9 mouse cellular contexts compared by ENCODE assay signal in the genomic region with DNA sequence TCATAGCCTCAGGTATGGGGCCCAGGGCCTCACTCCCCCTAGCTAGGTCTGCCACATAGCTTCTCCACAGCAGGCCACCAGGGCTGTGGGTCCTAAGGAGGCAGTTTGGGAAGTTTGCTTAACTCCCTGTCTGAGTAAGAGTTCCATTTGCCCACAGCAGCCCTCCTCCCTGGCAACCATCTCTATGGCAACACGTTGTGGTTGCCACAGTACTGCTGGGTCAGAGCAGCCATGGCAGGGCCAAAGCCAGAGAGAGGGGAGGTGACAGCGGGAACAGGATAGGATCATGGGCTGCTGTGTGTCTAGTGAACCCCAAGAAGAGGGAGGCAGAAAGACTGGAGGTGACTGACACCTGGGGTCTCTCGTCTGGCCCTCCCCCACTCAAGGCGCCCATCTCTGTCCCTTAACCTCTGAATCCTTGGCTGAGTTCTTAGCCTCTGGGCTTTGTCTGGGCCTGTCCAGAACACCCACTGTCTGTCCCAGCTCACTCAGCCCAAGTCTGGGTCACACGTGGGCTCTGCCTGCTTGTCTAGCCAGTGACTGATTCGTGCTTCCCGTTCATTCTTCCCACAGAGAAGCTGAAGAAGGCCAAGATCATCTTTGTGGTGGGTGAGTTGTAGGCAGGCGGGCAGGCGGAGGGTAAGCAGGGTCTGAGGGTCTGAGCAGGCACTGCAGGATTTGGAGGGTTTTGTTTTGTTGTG. TPM values are rescaled to one million over a fixed set of nuclear protein-coding genes. Genes with fewer than 3 reads are reported as not detected.
DNase-seq lines count a peak whose midpoint lies in the region; ATAC-seq lines count a peak whose summit lies in the region.
"Had no signal": no experiment of that assay in that cellular context is flagged by ENCODE, and none has a peak within 500 bp of the region (broad histone marks: within the 10 kb centered on the region; RNA-seq: fewer than 3 reads in every experiment).

No protein-coding gene starts in this region.

- DNase-seq in adrenal gland, postnatal 36 days: peak; percentile 60 to 67
- DNase-seq in gonadal fat pad, adult 2 months (ENCODE audit: low read depth): peak; percentile 44
- peak; percentile 68 for DNase-seq in kidney, postnatal 14 days
- DNase-seq in natural killer cell, adult 2 months (ENCODE audit: low spot score in 2 of 2): no peak

- no peak for ATAC-seq in megakaryocyte, adult 5-6 weeks (ENCODE audit: poor library complexity, severe bottlenecking)
- ATAC-seq in midbrain, embryonic 13.5 days: peak; percentile 62

- H3K36me3 ChIP-seq in megakaryocyte, embryonic 14.5 days (replicated peaks; ENCODE audit: low read length): peaks cover 34% of the 10 kb centered on the region
- H3K36me3 ChIP-seq in midbrain, embryonic 13.5 days: peaks cover 10% of the 10 kb centered on the region; the same call in 1 of the 2 replicates

- H3K9me3 ChIP-seq in megakaryocyte, embryonic 14.5 days: no peaks in the 10 kb centered on the region
- H3K9me3 ChIP-seq in midbrain, embryonic 13.5 days: no peaks in the 10 kb centered on the region

- peak overlapping the region; percentile 85 for H3K4me3 ChIP-seq in megakaryocyte, embryonic 14.5 days (replicated peaks)
- H3K4me3 ChIP-seq in midbrain, embryonic 13.5 days (replicated peaks): 0 out of 2 replicates have a peak overlapping the region, but pooled peaks have one; percentile 1
- H3K4me3 ChIP-seq: erythroblast, embryonic 14.5 days had no signal

- H3K9ac ChIP-seq in midbrain, embryonic 13.5 days (replicated peaks): peak overlapping the region; percentile 39

- 24% methylated on average over 9 of the region's 9 CpGs for WGBS in midbrain, embryonic 13.5 days

- H3K27me3 ChIP-seq in megakaryocyte, embryonic 14.5 days (replicated peaks): peaks cover 2% of the 10 kb centered on the region
- no peaks in the 10 kb centered on the region for H3K27me3 ChIP-seq in midbrain, embryonic 13.5 days

- H3K27ac ChIP-seq in midbrain, embryonic 13.5 days: peak overlapping the region; percentile 68

- H3K4me1 ChIP-seq in megakaryocyte, embryonic 14.5 days: peaks cover 100% of the 10 kb centered on the region
- peaks cover 67% of the 10 kb centered on the region for H3K4me1 ChIP-seq in midbrain, embryonic 13.5 days (replicated peaks)

- H3K4me2 ChIP-seq in midbrain, embryonic 13.5 days (replicated peaks): peak overlapping the region; percentile 37

RNA-seq across cellular contexts. Expression of a gene that starts 7.9 kb away (rescaled TPM):
- polyA plus RNA-seq in megakaryocyte, embryonic 14.5 days (2012; ENCODE audit: insufficient read depth, low replicate concordance): 11.0 and 12.2 TPM in 2 replicates
- total RNA-seq in megakaryocyte, adult 5-6 weeks (2015): not detected in 2 replicates
- not detected in 2 replicates for total RNA-seq in megakaryocyte, adult 5-6 weeks (2017)
- total RNA-seq in adrenal gland, postnatal 36 days (2021): 10 to 100 TPM; 49.4 to 50.0 TPM
- 25.9 and 35.2 TPM in 2 replicates for polyA plus RNA-seq in gonadal fat pad, adult 2 months (2012; rRNA removed)
- 62.5 and 62.9 TPM in 2 replicates for polyA plus RNA-seq in midbrain, embryonic 13.5 days (2015; fragmentation: Nextera tagmentation; extraction: Ambion mirVana)
- total RNA-seq: neutrophil, adult 5-6 weeks had no signal

RNA-seq across cellular contexts. Expression of a gene that starts 17.0 kb away (rescaled TPM):
- 90.6 and 227 TPM in 2 replicates for polyA plus RNA-seq in megakaryocyte, embryonic 14.5 days (2012; ENCODE audit: insufficient read depth, low replicate concordance)
- total RNA-seq in megakaryocyte, adult 5-6 weeks (2015): 6.3 and 7.9 TPM in 2 replicates
- 2.0 and 2.2 TPM in 2 replicates for total RNA-seq in megakaryocyte, adult 5-6 weeks (2017)
- 10 to 100 TPM; 96.0 to 97.8 TPM for total RNA-seq in adrenal gland, postnatal 36 days (2021)
- 109 TPM in 2 replicates for polyA plus RNA-seq in gonadal fat pad, adult 2 months (2012; rRNA removed)
- polyA plus RNA-seq in midbrain, embryonic 13.5 days (2015; fragmentation: Nextera tagmentation; extraction: Ambion mirVana): 22.0 and 24.8 TPM in 2 replicates
- total RNA-seq: neutrophil, adult 5-6 weeks had no signal

RNA-seq across cellular contexts. Expression of a gene that starts 29.9 kb away (rescaled TPM):
- polyA plus RNA-seq in megakaryocyte, embryonic 14.5 days (2012; ENCODE audit: insufficient read depth, low replicate concordance): 36.4 and 40.9 TPM in 2 replicates
- 8.2 and 8.6 TPM in 2 replicates for total RNA-seq in megakaryocyte, adult 5-6 weeks (2015)
- total RNA-seq in megakaryocyte, adult 5-6 weeks (2017): 13.1 and 13.3 TPM in 2 replicates
- 10 to 100 TPM; 38.3 to 58.1 TPM for total RNA-seq in adrenal gland, postnatal 36 days (2021)
- 44.6 and 46.1 TPM in 2 replicates for polyA plus RNA-seq in gonadal fat pad, adult 2 months (2012; rRNA removed)
- polyA plus RNA-seq in midbrain, embryonic 13.5 days (2015; fragmentation: Nextera tagmentation; extraction: Ambion mirVana): 10.1 and 11.3 TPM in 2 replicates

RNA-seq across cellular contexts. Expression of a gene that starts 42.5 kb away (rescaled TPM):
- polyA plus RNA-seq in megakaryocyte, embryonic 14.5 days (2012; ENCODE audit: insufficient read depth, low replicate concordance): 16.3 and 18.9 TPM in 2 replicates
- total RNA-seq in megakaryocyte, adult 5-6 weeks (2015): 5.8 and 9.2 TPM in 2 replicates
- 8.6 and 12.1 TPM in 2 replicates for total RNA-seq in megakaryocyte, adult 5-6 weeks (2017)
- total RNA-seq in adrenal gland, postnatal 36 days (2021): 10 to 100 TPM in 1 of 2 experiments, 1 to 10 TPM in 1; 7.9 to 11.0 TPM
- polyA plus RNA-seq in gonadal fat pad, adult 2 months (2012; rRNA removed): 40.7 and 48.2 TPM in 2 replicates
- 15.2 and 16.3 TPM in 2 replicates for polyA plus RNA-seq in midbrain, embryonic 13.5 days (2015; fragmentation: Nextera tagmentation; extraction: Ambion mirVana)

RNA-seq across cellular contexts. Expression of a gene that starts 53.9 kb away (rescaled TPM):
- polyA plus RNA-seq in megakaryocyte, embryonic 14.5 days (2012; ENCODE audit: insufficient read depth, low replicate concordance): not detected in 2 replicates
- total RNA-seq in megakaryocyte, adult 5-6 weeks (2015): not detected in 2 replicates
- not detected in 2 replicates for total RNA-seq in megakaryocyte, adult 5-6 weeks (2017)
- total RNA-seq in adrenal gland, postnatal 36 days (2021): not detected
- polyA plus RNA-seq in gonadal fat pad, adult 2 months (2012; rRNA removed): not detected in 2 replicates
- 0.34 and 0.55 TPM in 2 replicates for polyA plus RNA-seq in midbrain, embryonic 13.5 days (2015; fragmentation: Nextera tagmentation; extraction: Ambion mirVana)
- total RNA-seq: neutrophil, adult 5-6 weeks had no signal
- polyA plus RNA-seq: erythroblast, embryonic 14.5 days had no signal

Comparison
In these comparisons a context has a peak if more than half of its experiments do, and no peak if none do; other contexts are left out.
1. DNase-seq: peak in adrenal gland, postnatal 36 days (2 of 2), gonadal fat pad, adult 2 months (single experiment) and kidney, postnatal 14 days (single experiment); none in natural killer cell, adult 2 months (0 of 2).